Mouse (Mus musculus) forebrain, embryonic 14.5 days (tissue): ENCODE measurements around the gene Ift46. TPM values are rescaled to one million over a fixed set of nuclear protein-coding genes. Genes with fewer than 3 reads are reported as not detected.

Experiments used
- ATAC-seq: fragments of 200-750 bp; cut with Nextera tagmentation; 2 replicates; pipeline ENCODE4 v1.8.0; 2017; ENCODE audit warnings: mild to moderate bottlenecking, moderate library complexity
- DNase-seq: peaks from one replicate; pipeline ENCODE4 v3.0.0-alpha.2; 2015; ENCODE audit warnings: low spot score
- H3K27ac ChIP-seq: fragments of 300-500 bp; sonication (generic); 2 replicates; pipeline ENCODE4 v1.5.1; 2014; ENCODE audit warnings: low read depth, mild to moderate bottlenecking, control low read depth, low read length, moderate library complexity
- H3K27me3 ChIP-seq: fragments of 300-500 bp; sonication (generic); replicated peaks from 2 replicates; pipeline ENCODE4 v1.6.1; 2014; ENCODE audit warnings: low read length, control low read depth, mixed read lengths; ENCODE audit not compliant: control insufficient read depth, insufficient read depth
- H3K36me3 ChIP-seq: fragments of 300-500 bp; sonication (generic); 2 replicates; pipeline ENCODE4 v1.6.1; 2014; ENCODE audit warnings: low read length, control low read depth; ENCODE audit not compliant: control insufficient read depth, insufficient read depth
- H3K4me1 ChIP-seq: fragments of 300-500 bp; sonication (generic); 2 replicates; pipeline ENCODE4 v1.6.1; 2014; ENCODE audit warnings: antibody characterized with exemption, low read length, control low read depth; ENCODE audit not compliant: control insufficient read depth, insufficient read depth
- H3K4me2 ChIP-seq: fragments of 300-500 bp; sonication (generic); 2 replicates; pipeline ENCODE4 v1.6.1; 2014; ENCODE audit warnings: mild to moderate bottlenecking, control low read depth, low read length
- H3K4me3 ChIP-seq: fragments of 300-500 bp; sonication (generic); 2 replicates; pipeline ENCODE4 v1.5.1; 2014; ENCODE audit warnings: low read depth, low read length, control low read depth
- H3K9ac ChIP-seq: fragments of 300-500 bp; sonication (generic); 2 replicates; pipeline ENCODE4 v1.6.1; 2014; ENCODE audit warnings: mild to moderate bottlenecking, low read length, control low read depth, moderate library complexity
- H3K9me3 ChIP-seq: fragments of 300-500 bp; sonication (generic); replicated peaks from 2 replicates; pipeline ENCODE4 v1.6.1; 2016; ENCODE audit warnings: low read length, control low read depth, mixed read lengths; ENCODE audit not compliant: control insufficient read depth
- WGBS: fragments of 180-500 bp; shearing (Covaris S2); extraction: QIAGEN DNeasy Blood & Tissue Kit; methylation state at CpG from one replicate; pipeline ENCODE4 v1.1.7; 2014; 5-methylcytosine and 5-hydroxymethylcytosine counted together
- polyA plus RNA-seq: library from polyadenylated mRNA; unstranded; fragments of >200 nt; fragmentation: Nextera tagmentation; extraction: Ambion mirVana; gene quantifications from 2 replicates; pipeline ENCODE4 v1.2.1, GENCODE M21; 2014

Ift46 gene
- polyA plus RNA-seq, 1 experiment from 2014 or later: 178 TPM

- no peak overlapping the region for H3K4me3 ChIP-seq
- H3K4me1 ChIP-seq: no peaks in the 10 kb centered on the region
- no peaks in the 10 kb centered on the region for H3K27me3 ChIP-seq
- no peaks in the 10 kb centered on the region for H3K9me3 ChIP-seq
- WGBS: 86% methylated on average over 10 of the region's 10 CpGs
- H3K36me3 ChIP-seq: peaks cover 85% of the 10 kb centered on the region
- H3K27ac ChIP-seq: no peak overlapping the region
- DNase-seq (peak; percentile 30), ATAC-seq (no peak)
- no peak overlapping the region for H3K4me2 ChIP-seq
- H3K9ac ChIP-seq: no peak overlapping the region
These were observed 73.5 kb downstream of the Ift46 start for GRCm38 (mm10) chr9:44841241-44841640.

Other genes with a start within 250 kb of the Ift46 start
- 0.07 TPM in 1 of 2 replicates, not detected in the other for gene Cxcr5, start 206.0 kb upstream of the Ift46 start, polyA plus RNA-seq
- 21.1 and 29.6 TPM in 2 replicates for gene Ddx6, start 163.0 kb upstream of the Ift46 start, polyA plus RNA-seq
- not detected in 2 replicates for gene Treh, start 94.7 kb upstream of the Ift46 start, polyA plus RNA-seq
- gene Phldb1, start 32.7 kb upstream of the Ift46 start, polyA plus RNA-seq: 29.5 and 42.9 TPM in 2 replicates
- 138 and 152 TPM in 2 replicates for gene Arcn1, start 63 bp upstream of the Ift46 start, polyA plus RNA-seq
- gene Tmem25, start 31.4 kb downstream of the Ift46 start, polyA plus RNA-seq: 4.7 and 5.9 TPM in 2 replicates
- gene Ttc36, start 35.2 kb downstream of the Ift46 start, polyA plus RNA-seq: 0.28 and 0.36 TPM in 2 replicates
- gene Kmt2a, start 113.4 kb downstream of the Ift46 start, polyA plus RNA-seq: 9.6 and 16.0 TPM in 2 replicates
- gene Atp5l, start 152.8 kb downstream of the Ift46 start, polyA plus RNA-seq: 680 and 882 TPM in 2 replicates
- 46.0 and 53.0 TPM in 2 replicates for gene Ube4a, start 197.7 kb downstream of the Ift46 start, polyA plus RNA-seq
- gene Cd3g, start 212.5 kb downstream of the Ift46 start, polyA plus RNA-seq: not detected in 2 replicates
- gene Cd3d, start 213.9 kb downstream of the Ift46 start, polyA plus RNA-seq: not detected in 2 replicates
- gene Cd3e, start 241.7 kb downstream of the Ift46 start, polyA plus RNA-seq: not detected in 2 replicates